Mouse (Mus musculus) G1E (cell line): ENCODE data around the gene Higd1c. TPM values are rescaled to one million over a fixed set of nuclear protein-coding genes. Genes with fewer than 3 reads are reported as not detected.
A peak's percentile ranks its signal among the peaks of the same experiment; 100 is the strongest.

Source experiments
- ATAC-seq: 2 replicates; pipeline ENCODE4 v1.8.0; 2016; ENCODE audit warnings: mild to moderate bottlenecking; ENCODE audit not compliant: insufficient number of reproducible peaks, poor library complexity, low FRiP score, severe bottlenecking; ENCODE audit errors: extremely low read depth
- DNase-seq: peaks from one replicate; pipeline ENCODE4 v3.0.0; 2012; ENCODE audit warnings: low spot score
- H3K27me3 ChIP-seq: 2 replicates; pipeline ENCODE4 v1.6.1; 2012; ENCODE audit warnings: mild to moderate bottlenecking, low read length, inconsistent platforms; ENCODE audit not compliant: insufficient read depth
- H3K36me3 ChIP-seq: replicated peaks from 2 replicates; pipeline ENCODE3; 2012; ENCODE audit warnings: mild to moderate bottlenecking, inconsistent platforms
- H3K4me1 ChIP-seq: 2 replicates; pipeline ENCODE4 v1.6.1; 2012; ENCODE audit warnings: low read depth, low read length, inconsistent platforms, mixed read lengths; ENCODE audit not compliant: insufficient read depth
- H3K4me3 ChIP-seq: 2 replicates; pipeline ENCODE4 v1.5.1; 2012; ENCODE audit warnings: low read depth, mild to moderate bottlenecking, inconsistent platforms, low read length, moderate library complexity, mixed read lengths
- H3K9me3 ChIP-seq: replicated peaks from 2 replicates; pipeline ENCODE4 v1.6.1; 2012; ENCODE audit warnings: inconsistent platforms
- CTCF ChIP-seq: IDR thresholded peaks from 2 replicates; pipeline ENCODE4 v1.5.1; 2012; ENCODE audit warnings: low read depth, low read length, inconsistent platforms, mixed read lengths
- GATA1 ChIP-seq: IDR thresholded peaks from 2 replicates; pipeline ENCODE4 v1.6.1; 2012; ENCODE audit warnings: borderline replicate concordance, low read length, inconsistent platforms, mixed read lengths
- GATA2 ChIP-seq: IDR thresholded peaks from 2 replicates; pipeline ENCODE4 v1.6.1; 2012; ENCODE audit warnings: low read depth, low read length, inconsistent platforms, borderline replicate concordance
- POLR2AphosphoS5 ChIP-seq: IDR thresholded peaks from 2 replicates; pipeline ENCODE4 v1.6.1; 2012; ENCODE audit warnings: low read depth, low read length, inconsistent platforms; ENCODE audit not compliant: insufficient replicate concordance
- TAL1 ChIP-seq: conservative IDR thresholded peaks from 2 replicates; pipeline ENCODE4 v1.6.1; 2012; ENCODE audit warnings: low read depth, low read length, inconsistent platforms, mixed read lengths
- polyA plus RNA-seq: library from polyadenylated mRNA; stranded (reverse); fragments of >175 nt; gene quantifications from 2 replicates; pipeline ENCODE4 v1.2.3, GENCODE M21; 2012
- total RNA-seq, 2 experiments: library from RNA; stranded (forward) in 1 of 2; stranded (reverse) in 1 of 2; fragments of 200-1000 nt in 1 of 2; fragments of >200 nt in 1 of 2; fragmentation: Nextera tagmentation in 1 of 2; gene quantifications; 2 replicates each; pipeline ENCODE4 v1.2.3; 2014 to 2017

The Higd1c gene
- total and polyA plus RNA-seq, 3 experiments, result not detected

- TF ChIP-seq POLR2AphosphoS5 (no peak), CTCF (no peak), TAL1 (no peak), GATA2 (no peak), GATA1 (no peak)
- no peak for ATAC-seq
- H3K27me3 ChIP-seq, result no peaks in the 10 kb centered on the region
- H3K36me3 ChIP-seq, result peaks cover 20% of the 10 kb centered on the region
- no peaks in the 10 kb centered on the region for H3K9me3 ChIP-seq
- peaks cover 54% of the 10 kb centered on the region for H3K4me1 ChIP-seq
- no peak for DNase-seq
- peak overlapping the region; percentile 94 for H3K4me3 ChIP-seq
Observed at GRCm38 (mm10) chr15:100422476-100422875, 58.1 kb downstream of the Higd1c start.

GRCm38 (mm10) chr15:100422899-100423860 is 58.8 kb downstream of the Higd1c start:
- peak; percentile 99 for DNase-seq
- peaks cover 48% of the 10 kb centered on the region for H3K4me1 ChIP-seq

GRCm38 (mm10) chr15:100423916-100424315 is 59.6 kb downstream of the Higd1c start:
- Histone ChIP-seq H3K4me3 (peak overlapping the region; percentile 94), H3K4me1 (peaks cover 45% of the 10 kb centered on the region), H3K9me3 (no peaks in the 10 kb centered on the region), H3K36me3 (peaks cover 9% of the 10 kb centered on the region), H3K27me3 (no peaks in the 10 kb centered on the region)
- no peak for DNase-seq
- ATAC-seq, result no peak
- TF ChIP-seq CTCF (no peak), GATA1 (no peak), POLR2AphosphoS5 (no peak), GATA2 (no peak), TAL1 (no peak)

More at GRCm38 (mm10) chr15:100422899-100423860, 58.8 kb downstream of the Higd1c start:
- TF ChIP-seq POLR2AphosphoS5 (no peak), TAL1 (no peak), GATA1 (no peak), CTCF (no peak), GATA2 (no peak)
- Histone ChIP-seq H3K27me3 (no peaks in the 10 kb centered on the region), H3K9me3 (no peaks in the 10 kb centered on the region), H3K4me3 (peak overlapping the region; percentile 94), H3K36me3 (peaks cover 13% of the 10 kb centered on the region)
- ATAC-seq, result peak; percentile 80

- TF ChIP-seq POLR2AphosphoS5 (no peak), GATA1 (no peak), CTCF (no peak), TAL1 (no peak), GATA2 (no peak)
- peak within 1 kb of the TSS; percentile 94 for H3K4me3 ChIP-seq
Observed at GRCm38 (mm10) chr15:100424396-100425122, 60.2 kb downstream of the Higd1c start, which contains the start of gene Slc11a2. Slc11a2 (minus strand) TSS chr15:100425072.

GRCm38 (mm10) chr15:100428296-100428905 is 64.1 kb downstream of the Higd1c start:
- Histone ChIP-seq H3K27me3 (no peaks in the 10 kb centered on the region), H3K4me3 (no peak overlapping the region), H3K4me1 (peaks cover 28% of the 10 kb centered on the region), H3K9me3 (no peaks in the 10 kb centered on the region), H3K36me3 (no peaks in the 10 kb centered on the region)
- ATAC-seq, result no peak
- TF ChIP-seq GATA2, result no peak
- no peak for TF ChIP-seq POLR2AphosphoS5
- TF ChIP-seq CTCF, result no peak
- TF ChIP-seq TAL1, result no peak
- TF ChIP-seq GATA1, result no peak
- no peak for DNase-seq

More at GRCm38 (mm10) chr15:100424396-100425122, 60.2 kb downstream of the Higd1c start, which contains the start of gene Slc11a2:
- ATAC-seq, result no peak
- Histone ChIP-seq H3K4me1 (peaks cover 39% of the 10 kb centered on the region), H3K27me3 (no peaks in the 10 kb centered on the region), H3K9me3 (no peaks in the 10 kb centered on the region), H3K36me3 (peaks cover 4% of the 10 kb centered on the region)
- no peak for DNase-seq
